Mouse (Mus musculus): ENCODE measurements at regions not wholly inside any gene's neighbourhood (a gene's known extent, or its start where the extent isn't known, plus 50 kb on each side); places are given as distances from the start of the nearest gene placed in this dataset.
"Not testable (repeated sequence)": the region's sequence is repeated elsewhere in the genome, so short reads cannot be mapped to it uniquely, and the experiment has no call there.

- ATAC-seq (ENCODE audit: insufficient number of reproducible peaks, insufficient read depth, low FRiP score, low read depth) = no peak
- no peaks in the 10 kb centered on the region for H3K27me3 ChIP-seq (ENCODE audit: control insufficient read depth, insufficient read depth, low read length)
- WGBS = 38% methylated on average over 7 of the region's 7 CpGs
Measured at GRCm38 (mm10) chr11:40477294-40477693, 217.7 kb downstream of the Mat2b start.

GRCm38 (mm10) chr11:40469080-40469705, 225.8 kb downstream of the Mat2b start:
- Histone ChIP-seq H3K27me3 (ENCODE audit: control insufficient read depth, insufficient read depth, low read length) (no peaks in the 10 kb centered on the region), H3K9ac (replicated peaks; ENCODE audit: low read depth, low read length) (no peak overlapping the region), H3K4me3 (ENCODE audit: low read depth, low read length) (no peak overlapping the region), H3K4me1 (ENCODE audit: control insufficient read depth, insufficient read depth, low read length) (no peaks in the 10 kb centered on the region), H3K4me2 (replicated peaks; ENCODE audit: low read depth, low read length) (no peak overlapping the region), H3K9me3 (ENCODE audit: control insufficient read depth, low read depth, low read length) (no peaks in the 10 kb centered on the region), H3K36me3 (ENCODE audit: control insufficient read depth, insufficient read depth, low read length) (no peaks in the 10 kb centered on the region), H3K27ac (ENCODE audit: low read length) (no peak overlapping the region)
- whole genome bisulfite sequencing = 27% methylated on average over 6 of the region's 6 CpGs
- no peak; the same call in 1 of the 2 replicates for ATAC-seq (ENCODE audit: insufficient number of reproducible peaks, insufficient read depth, low FRiP score, low read depth)

More at GRCm38 (mm10) chr11:40477294-40477693, 217.7 kb downstream of the Mat2b start:
- no peak overlapping the region for H3K9ac ChIP-seq (replicated peaks; ENCODE audit: low read depth, low read length)
- no peaks in the 10 kb centered on the region for H3K9me3 ChIP-seq (ENCODE audit: control insufficient read depth, low read depth, low read length)
- no peak overlapping the region for H3K27ac ChIP-seq (ENCODE audit: low read length)
- no peaks in the 10 kb centered on the region for H3K4me1 ChIP-seq (ENCODE audit: control insufficient read depth, insufficient read depth, low read length)
- H3K36me3 ChIP-seq (ENCODE audit: control insufficient read depth, insufficient read depth, low read length) = no peaks in the 10 kb centered on the region
- no peak overlapping the region for H3K4me2 ChIP-seq (replicated peaks; ENCODE audit: low read depth, low read length)
- H3K4me3 ChIP-seq (ENCODE audit: low read depth, low read length) = no peak overlapping the region

GRCm38 (mm10) chr11:40456571-40456970, 238.4 kb downstream of the Mat2b start:
- H3K9me3 ChIP-seq (ENCODE audit: control insufficient read depth, low read depth, low read length) = no peaks in the 10 kb centered on the region
- H3K4me2 ChIP-seq (replicated peaks; ENCODE audit: low read depth, low read length) = no peak overlapping the region
- no peak overlapping the region for H3K27ac ChIP-seq (ENCODE audit: low read length)
- H3K4me3 ChIP-seq (ENCODE audit: low read depth, low read length) = no peak overlapping the region
- H3K9ac ChIP-seq (replicated peaks; ENCODE audit: low read depth, low read length) = no peak overlapping the region
- H3K27me3 ChIP-seq (ENCODE audit: control insufficient read depth, insufficient read depth, low read length) = no peaks in the 10 kb centered on the region
- no peaks in the 10 kb centered on the region for H3K36me3 ChIP-seq (ENCODE audit: control insufficient read depth, insufficient read depth, low read length)
- no peak for ATAC-seq (ENCODE audit: insufficient number of reproducible peaks, insufficient read depth, low FRiP score, low read depth)
- H3K4me1 ChIP-seq (ENCODE audit: control insufficient read depth, insufficient read depth, low read length) = no peaks in the 10 kb centered on the region
- WGBS = 74% methylated on average over 6 of the region's 6 CpGs

- H3K27ac ChIP-seq (ENCODE audit: low read length); H3K4me3 ChIP-seq (ENCODE audit: low read depth, low read length); H3K9me3 ChIP-seq (ENCODE audit: control insufficient read depth, low read depth, low read length); H3K36me3 ChIP-seq (ENCODE audit: control insufficient read depth, insufficient read depth, low read length); H3K9ac ChIP-seq (replicated peaks; ENCODE audit: low read depth, low read length); ATAC-seq (ENCODE audit: insufficient number of reproducible peaks, insufficient read depth, low FRiP score, low read depth); H3K4me2 ChIP-seq (replicated peaks; ENCODE audit: low read depth, low read length); H3K27me3 ChIP-seq (ENCODE audit: control insufficient read depth, insufficient read depth, low read length); H3K4me1 ChIP-seq (ENCODE audit: control insufficient read depth, insufficient read depth, low read length): not testable (repeated sequence)
Measured at GRCm38 (mm10) chr11:40454994-40455393, 240.0 kb downstream of the Mat2b start.

GRCm38 (mm10) chr11:40446846-40447245, 248.2 kb downstream of the Mat2b start:
- no peaks in the 10 kb centered on the region for H3K27me3 ChIP-seq (ENCODE audit: control insufficient read depth, insufficient read depth, low read length)
- no peak for ATAC-seq (ENCODE audit: insufficient number of reproducible peaks, insufficient read depth, low FRiP score, low read depth)
- 83% methylated on average over 2 of the region's 2 CpGs for WGBS

GRCm38 (mm10) chr11:40434002-40434401, 261.0 kb downstream of the Mat2b start:
- Histone ChIP-seq H3K27me3 (ENCODE audit: control insufficient read depth, insufficient read depth, low read length) (no peaks in the 10 kb centered on the region), H3K36me3 (ENCODE audit: control insufficient read depth, insufficient read depth, low read length) (no peaks in the 10 kb centered on the region), H3K9me3 (ENCODE audit: control insufficient read depth, low read depth, low read length) (no peaks in the 10 kb centered on the region), H3K4me3 (ENCODE audit: low read depth, low read length) (no peak overlapping the region), H3K27ac (ENCODE audit: low read length) (no peak overlapping the region), H3K9ac (replicated peaks; ENCODE audit: low read depth, low read length) (no peak overlapping the region), H3K4me1 (ENCODE audit: control insufficient read depth, insufficient read depth, low read length) (no peaks in the 10 kb centered on the region), H3K4me2 (replicated peaks; ENCODE audit: low read depth, low read length) (no peak overlapping the region)
- WGBS = 83% methylated on average over 1 of the region's 1 CpGs
- ATAC-seq (ENCODE audit: insufficient number of reproducible peaks, insufficient read depth, low FRiP score, low read depth) = no peak

More at GRCm38 (mm10) chr11:40446846-40447245, 248.2 kb downstream of the Mat2b start:
- Histone ChIP-seq H3K9ac (replicated peaks; ENCODE audit: low read depth, low read length) (no peak overlapping the region), H3K27ac (ENCODE audit: low read length) (no peak overlapping the region), H3K9me3 (ENCODE audit: control insufficient read depth, low read depth, low read length) (no peaks in the 10 kb centered on the region), H3K4me2 (replicated peaks; ENCODE audit: low read depth, low read length) (no peak overlapping the region), H3K36me3 (ENCODE audit: control insufficient read depth, insufficient read depth, low read length) (no peaks in the 10 kb centered on the region), H3K4me3 (ENCODE audit: low read depth, low read length) (no peak overlapping the region), H3K4me1 (ENCODE audit: control insufficient read depth, insufficient read depth, low read length) (no peaks in the 10 kb centered on the region)

- H3K27me3 ChIP-seq (ENCODE audit: control insufficient read depth, insufficient read depth, low read length) = no peaks in the 10 kb centered on the region
- H3K4me1 ChIP-seq (ENCODE audit: control insufficient read depth, insufficient read depth, low read length) = no peaks in the 10 kb centered on the region
- H3K4me2 ChIP-seq (replicated peaks; ENCODE audit: low read depth, low read length) = no peak overlapping the region
- no peak overlapping the region for H3K27ac ChIP-seq (ENCODE audit: low read length)
- no peak overlapping the region for H3K9ac ChIP-seq (replicated peaks; ENCODE audit: low read depth, low read length)
- WGBS = 81% methylated on average over 2 of the region's 2 CpGs
- H3K9me3 ChIP-seq (ENCODE audit: control insufficient read depth, low read depth, low read length) = no peaks in the 10 kb centered on the region
- no peaks in the 10 kb centered on the region for H3K36me3 ChIP-seq (ENCODE audit: control insufficient read depth, insufficient read depth, low read length)
- no peak for ATAC-seq (ENCODE audit: insufficient number of reproducible peaks, insufficient read depth, low FRiP score, low read depth)
- no peak overlapping the region for H3K4me3 ChIP-seq (ENCODE audit: low read depth, low read length)
Measured at GRCm38 (mm10) chr11:40428858-40429257, 266.1 kb downstream of the Mat2b start.

- H3K27me3 ChIP-seq (ENCODE audit: control insufficient read depth, insufficient read depth, low read length) = no peaks in the 10 kb centered on the region
- no peak for ATAC-seq (ENCODE audit: insufficient number of reproducible peaks, insufficient read depth, low FRiP score, low read depth)
- H3K9ac ChIP-seq (replicated peaks; ENCODE audit: low read depth, low read length) = no peak overlapping the region
- no peak overlapping the region for H3K27ac ChIP-seq (ENCODE audit: low read length)
- H3K4me1 ChIP-seq (ENCODE audit: control insufficient read depth, insufficient read depth, low read length) = no peaks in the 10 kb centered on the region
- H3K36me3 ChIP-seq (ENCODE audit: control insufficient read depth, insufficient read depth, low read length) = no peaks in the 10 kb centered on the region
- 73% methylated on average over 3 of the region's 3 CpGs for WGBS
- no peaks in the 10 kb centered on the region for H3K9me3 ChIP-seq (ENCODE audit: control insufficient read depth, low read depth, low read length)
- no peak overlapping the region for H3K4me2 ChIP-seq (replicated peaks; ENCODE audit: low read depth, low read length)
- no peak overlapping the region for H3K4me3 ChIP-seq (ENCODE audit: low read depth, low read length)
Measured at GRCm38 (mm10) chr11:40424316-40424715, 270.7 kb downstream of the Mat2b start.

- no peaks in the 10 kb centered on the region for H3K27me3 ChIP-seq (ENCODE audit: control insufficient read depth, insufficient read depth, low read length)
- ATAC-seq (ENCODE audit: insufficient number of reproducible peaks, insufficient read depth, low FRiP score, low read depth) = no peak
Measured at GRCm38 (mm10) chr11:40407571-40407970, 287.4 kb downstream of the Mat2b start.

More at GRCm38 (mm10) chr11:40407571-40407970, 287.4 kb downstream of the Mat2b start:
- Histone ChIP-seq H3K4me2 (replicated peaks; ENCODE audit: low read depth, low read length) (no peak overlapping the region), H3K4me3 (ENCODE audit: low read depth, low read length) (no peak overlapping the region), H3K27ac (ENCODE audit: low read length) (no peak overlapping the region), H3K36me3 (ENCODE audit: control insufficient read depth, insufficient read depth, low read length) (no peaks in the 10 kb centered on the region), H3K9ac (replicated peaks; ENCODE audit: low read depth, low read length) (no peak overlapping the region), H3K4me1 (ENCODE audit: control insufficient read depth, insufficient read depth, low read length) (no peaks in the 10 kb centered on the region), H3K9me3 (ENCODE audit: control insufficient read depth, low read depth, low read length) (no peaks in the 10 kb centered on the region)
